Mouse (Mus musculus) liver, adult 2 months (tissue): ENCODE data around the gene Opa1.

Experiments
- CTCF ChIP-seq: fragments of 200-500 bp; IDR thresholded peaks from 2 replicates; pipeline ENCODE4 v1.5.1; 2011; ENCODE audit warnings: low read depth, low read length, control low read depth
- POLR2A ChIP-seq: fragments of 200-500 bp; IDR thresholded peaks from 2 replicates; pipeline ENCODE4 v1.6.1; 2011; ENCODE audit warnings: low read length, control low read depth; ENCODE audit not compliant: insufficient read depth; ENCODE audit errors: extremely low read depth

- TF ChIP-seq POLR2A (no peak), CTCF (no peak)
Observed at GRCm38 (mm10) chr16:29679607-29680006, 100.5 kb downstream of the Opa1 start.
